Mouse (Mus musculus) lung, adult 18-20 months (tissue): Measurements from ENCODE around the gene Plcb4.
A peak's percentile ranks its signal among the peaks of the same experiment; 100 is the strongest.

Experiments used
- DNase-seq, 2 experiments: peaks; one replicate each; pipeline ENCODE4 v3.0.0; 2022; ENCODE audit warnings: mixed read lengths in 2 of 2

The Plcb4 gene

DNA sequence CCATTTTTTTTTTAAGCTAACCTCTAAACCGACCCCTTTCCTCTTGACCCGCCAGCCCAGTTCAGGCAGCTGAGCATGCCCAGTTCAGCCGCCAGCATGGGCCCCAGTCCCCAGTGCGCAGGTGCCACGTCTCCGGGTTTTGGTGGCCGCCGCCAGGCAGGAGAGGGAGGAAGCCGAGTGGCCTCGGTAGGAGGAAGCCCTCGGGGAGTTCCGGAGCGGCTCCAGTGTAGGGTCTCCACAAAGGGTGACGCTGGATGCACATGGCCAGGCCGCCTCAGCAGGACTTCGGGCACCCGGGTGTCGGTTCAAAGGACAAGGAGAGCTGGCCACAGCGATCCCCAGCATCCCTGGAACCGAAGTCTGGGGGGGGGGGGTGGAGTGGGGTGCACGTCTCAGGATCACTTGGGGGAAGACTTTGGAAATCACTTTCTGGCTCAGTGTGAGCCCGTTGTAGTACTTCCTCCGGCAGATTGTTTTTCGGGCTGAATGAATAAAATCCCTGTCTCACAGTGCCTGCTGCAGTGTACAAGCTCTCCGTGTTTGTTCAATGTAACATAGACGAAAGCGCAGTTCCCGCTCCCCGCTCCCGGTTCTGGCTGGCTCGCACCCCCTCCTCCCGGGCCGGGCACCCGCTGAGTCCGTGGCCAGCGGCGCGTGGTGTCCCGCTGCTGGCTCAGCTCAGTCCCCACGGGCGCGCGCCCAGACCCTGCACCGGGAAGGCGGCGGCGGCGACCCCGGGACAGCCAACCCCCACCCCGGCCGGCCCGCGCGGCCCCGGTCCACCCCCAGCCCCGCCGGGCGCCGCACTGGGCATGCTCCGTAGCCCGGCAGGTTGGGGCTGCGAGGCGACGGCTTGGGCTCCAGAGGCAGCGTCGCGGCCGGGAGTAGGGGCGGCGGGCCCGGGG, at the start of gene Plcb4:
TSS of gene Plcb4 (plus strand) at position 526 of the 905 bp plus-strand sequence.
- peak; percentile 88 to 91 for DNase-seq

DNA sequence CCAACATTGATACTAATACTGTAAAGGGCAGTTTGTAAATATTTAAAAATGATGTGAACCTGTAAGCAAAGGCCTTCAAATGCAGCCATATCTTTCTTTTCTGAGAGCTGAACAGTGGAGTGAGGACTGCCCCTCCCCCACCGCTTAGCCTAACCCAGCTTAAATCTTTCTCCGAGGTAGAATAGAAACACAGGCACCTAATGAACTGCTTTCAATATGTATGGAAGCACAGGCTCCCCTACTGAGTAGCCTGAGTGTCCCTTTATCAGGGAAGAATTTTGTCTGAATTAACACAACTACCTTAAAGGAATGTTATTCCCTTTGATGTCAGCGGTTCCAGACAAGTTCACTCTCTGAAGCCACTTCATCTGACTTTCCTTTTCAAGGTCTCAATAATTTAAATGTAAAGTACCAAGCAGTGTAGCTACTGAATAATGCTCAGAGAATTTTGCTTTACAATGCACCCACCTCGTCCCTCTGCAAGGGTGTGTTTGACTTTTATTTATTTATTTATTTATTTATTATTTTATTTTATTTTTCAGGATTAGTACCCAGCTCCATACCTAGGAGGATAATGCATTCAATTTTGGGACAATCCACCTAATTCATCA, 44.1 kb upstream of the Plcb4 start:
- no peak for DNase-seq

DNA sequence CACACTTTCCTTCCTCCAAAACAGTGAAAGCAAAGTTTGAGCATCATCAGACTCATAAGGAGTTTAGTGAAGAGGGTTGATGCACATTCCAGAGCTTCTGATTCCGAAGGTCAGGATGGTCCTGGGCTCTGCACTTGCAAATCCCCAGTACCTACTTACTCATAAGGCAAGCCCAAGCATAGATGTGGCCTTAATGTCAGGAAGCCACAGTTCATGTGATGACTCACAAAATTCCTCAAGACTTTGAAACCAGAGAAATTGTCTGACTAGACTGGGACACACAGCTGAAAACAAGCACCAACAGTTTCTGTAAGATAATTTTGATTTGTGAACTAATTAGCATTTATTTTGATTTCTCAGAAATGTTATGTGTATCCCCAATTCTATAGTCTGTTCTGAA, 42.7 kb upstream of the Plcb4 start:
- DNase-seq: no peak

DNA sequence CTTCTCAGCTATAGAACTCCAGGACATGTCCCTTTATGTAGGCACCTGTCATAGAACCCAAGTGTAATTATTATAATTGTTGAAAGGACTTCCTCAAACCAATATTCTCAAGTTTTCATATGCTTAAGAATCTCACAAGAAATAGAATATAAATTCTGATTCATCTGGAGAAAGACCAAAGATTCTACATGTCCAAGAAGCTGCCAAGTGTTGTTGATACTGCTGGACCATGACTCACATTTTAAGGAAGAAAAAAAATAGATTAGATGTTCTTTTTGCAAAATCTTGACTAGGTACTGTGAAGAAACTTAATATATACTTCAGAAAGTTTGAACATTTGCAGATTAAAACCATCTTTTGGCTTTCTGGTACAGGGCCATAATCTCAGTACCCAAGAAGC, 40.3 kb upstream of the Plcb4 start:
- DNase-seq: no peak

GRCm38 (mm10) chr2:135619956-135620355, 38.9 kb upstream of the Plcb4 start:
- DNase-seq: no peak

GRCm38 (mm10) chr2:135627821-135628220, 31.0 kb upstream of the Plcb4 start:
- DNase-seq: no peak

- DNase-seq: no peak
These were observed 21.6 kb upstream of the Plcb4 start for GRCm38 (mm10) chr2:135637227-135637626.

- no peak for DNase-seq
These were observed 17.8 kb upstream of the Plcb4 start for GRCm38 (mm10) chr2:135641002-135641401.

GRCm38 (mm10) chr2:135641636-135642035, 17.2 kb upstream of the Plcb4 start:
- DNase-seq: no peak

- no peak for DNase-seq
These were observed 12.6 kb upstream of the Plcb4 start for GRCm38 (mm10) chr2:135646226-135646625.

DNA sequence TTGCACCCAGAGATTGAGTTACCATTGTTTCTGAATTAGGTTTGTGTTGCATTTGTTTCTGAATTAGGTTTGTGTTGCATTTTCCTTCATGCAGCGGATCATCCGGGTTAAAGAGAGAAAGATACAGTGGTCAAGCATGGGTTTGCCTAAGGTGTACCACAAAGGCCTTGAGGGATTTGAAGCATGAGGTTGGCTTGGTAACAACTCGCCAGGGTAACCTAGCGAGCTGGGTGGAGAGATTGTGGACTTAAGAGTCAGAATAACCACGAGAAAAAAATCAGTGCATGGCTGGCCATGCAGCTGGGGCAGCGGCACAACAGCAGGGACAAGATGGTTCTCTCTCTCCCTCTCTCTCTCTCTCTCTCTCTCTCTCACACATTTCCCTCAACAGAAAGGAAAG, 12.2 kb upstream of the Plcb4 start:
- DNase-seq: no peak

DNA sequence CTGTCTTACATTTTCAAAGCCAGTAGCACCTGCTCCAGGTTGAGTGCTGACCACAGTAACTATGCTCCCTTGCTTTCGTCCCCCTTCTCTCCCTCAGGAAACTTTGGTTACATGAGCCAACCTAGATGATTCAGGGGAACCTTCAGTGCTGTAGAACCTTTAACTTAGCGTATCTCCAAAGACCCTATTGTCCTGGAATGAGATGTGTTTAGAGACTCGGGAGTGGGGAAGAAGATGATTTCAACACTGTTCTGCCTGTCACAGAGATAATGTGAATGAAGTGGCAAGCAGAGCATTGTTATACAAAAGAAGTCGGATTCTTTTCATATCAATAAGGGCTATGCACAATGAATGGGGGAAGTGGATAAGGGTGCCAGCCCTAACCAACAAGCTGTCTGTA, 10.8 kb upstream of the Plcb4 start:
- no peak for DNase-seq

- DNase-seq: no peak
These were observed 7.9 kb upstream of the Plcb4 start for GRCm38 (mm10) chr2:135650885-135651284.

- DNase-seq: no peak
These were observed 6.8 kb upstream of the Plcb4 start for GRCm38 (mm10) chr2:135652040-135652439.

- no peak for DNase-seq
These were observed 6.4 kb upstream of the Plcb4 start for GRCm38 (mm10) chr2:135652451-135652850.

DNA sequence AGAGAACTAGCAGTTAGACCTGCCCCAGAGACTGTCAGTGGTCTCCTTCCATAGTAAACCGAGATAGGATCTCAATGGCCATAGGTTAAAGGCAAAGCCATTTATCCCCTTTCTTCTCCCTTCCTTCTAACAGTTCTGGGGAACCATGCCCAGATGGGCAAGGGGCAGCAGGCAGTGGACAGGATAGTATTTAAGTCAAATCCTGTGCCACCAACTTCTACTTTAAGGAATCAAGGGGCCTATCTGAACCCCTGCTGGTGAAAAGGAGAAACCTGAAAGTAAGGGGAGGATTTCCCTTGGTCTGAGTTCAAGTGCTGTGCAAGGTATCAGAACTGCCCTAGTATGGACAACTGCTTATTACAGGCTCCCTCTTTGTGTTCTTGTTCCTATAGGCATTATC, 2.9 kb upstream of the Plcb4 start:
- no peak for DNase-seq

GRCm38 (mm10) chr2:135656586-135656985, 2.2 kb upstream of the Plcb4 start:
- no peak for DNase-seq

DNA sequence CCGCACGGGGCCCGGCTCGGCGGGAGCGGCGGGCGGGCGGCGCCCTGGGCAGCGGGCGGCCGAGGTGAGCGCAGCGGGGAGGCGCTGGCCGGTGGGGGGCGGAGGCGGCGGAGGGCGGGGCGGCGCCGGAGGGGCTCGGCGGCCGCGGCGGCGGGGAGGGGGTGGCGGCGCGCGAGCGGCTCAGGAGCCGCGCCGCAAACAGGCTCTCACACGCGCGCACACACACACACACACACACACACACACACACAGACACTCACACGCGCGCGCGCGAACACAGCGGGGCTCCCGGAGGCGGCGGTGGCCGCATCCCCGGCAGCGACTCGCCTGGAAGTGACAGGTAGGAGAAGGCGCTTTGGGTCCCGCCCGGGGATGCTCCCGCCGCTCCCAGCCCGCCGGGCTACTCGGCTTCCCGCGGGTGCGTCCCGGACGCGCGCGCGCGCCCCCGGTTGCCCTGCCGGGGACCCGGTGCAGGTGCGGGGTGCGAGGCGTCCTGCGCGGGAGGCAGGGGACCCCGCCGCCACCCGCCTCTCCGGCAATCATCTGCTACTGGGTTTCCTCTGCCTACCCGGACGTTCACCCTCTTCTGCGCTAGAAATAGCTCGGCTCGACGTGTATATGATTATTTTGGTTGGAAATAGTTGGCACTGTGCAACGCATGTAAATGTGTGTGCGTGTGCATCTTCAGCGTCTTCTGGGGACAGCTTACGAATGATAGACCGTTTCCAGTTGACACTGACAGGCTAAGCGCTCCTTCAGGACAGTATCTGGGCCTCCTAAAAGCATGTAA, 775 bp downstream of the Plcb4 start:
- DNase-seq: peak; percentile 53 to 56

GRCm38 (mm10) chr2:135660816-135661215, 2.0 kb downstream of the Plcb4 start:
- DNase-seq: no peak

GRCm38 (mm10) chr2:135663785-135664184, 5.0 kb downstream of the Plcb4 start:
- DNase-seq: no peak

- no peak for DNase-seq
These were observed 8.7 kb downstream of the Plcb4 start for GRCm38 (mm10) chr2:135667496-135667895.

DNA sequence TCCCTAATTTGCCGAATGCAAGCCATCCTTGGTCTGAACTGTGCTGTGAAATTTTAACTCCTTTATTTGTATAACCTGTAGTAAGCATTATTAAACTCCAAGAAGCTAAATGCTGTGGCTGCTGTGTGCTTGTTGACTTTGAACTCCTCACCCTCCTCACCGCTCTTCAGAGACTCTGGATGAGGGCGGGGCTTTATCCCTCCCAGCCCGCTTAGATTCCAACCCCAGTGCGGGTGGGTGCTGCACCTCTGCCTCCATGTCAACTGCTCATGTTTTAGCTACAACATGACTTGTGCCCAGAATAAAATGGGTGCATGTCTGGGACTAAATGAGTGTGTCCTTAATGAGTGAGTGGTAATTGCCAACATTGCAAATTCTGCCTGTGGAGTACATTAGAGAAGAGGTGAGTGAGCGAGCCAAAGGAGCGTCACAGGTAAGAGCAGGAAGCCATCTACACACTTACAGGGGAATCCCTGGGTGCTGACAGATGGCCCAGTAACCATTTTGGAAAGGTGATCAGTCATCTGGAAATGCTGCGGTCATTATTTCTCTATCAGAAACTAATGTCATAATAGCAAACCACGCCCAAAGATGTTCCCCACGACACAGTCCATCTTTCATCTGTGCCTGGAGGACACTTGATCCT, 13.8 kb downstream of the Plcb4 start:
- DNase-seq: no peak

GRCm38 (mm10) chr2:135673649-135674048, 14.8 kb downstream of the Plcb4 start:
- DNase-seq: no peak
